Mouse (Mus musculus) limb, embryonic 10.5 days (tissue): ENCODE results near the gene Adipor2. TPM values are rescaled to one million over a fixed set of nuclear protein-coding genes. Genes with fewer than 3 reads are reported as not detected.
"Not testable (repeated sequence)": the region's sequence is repeated elsewhere in the genome, so short reads cannot be mapped to it uniquely, and the experiment has no call there.

Experiments used
- DNase-seq: peaks from one replicate; pipeline ENCODE4 v3.0.0-alpha.2; 2017; ENCODE audit warnings: low spot score
- H3K27ac ChIP-seq: fragments of 300-500 bp; sonication (generic); 2 replicates; pipeline ENCODE4 v1.5.1; 2016; ENCODE audit warnings: mild to moderate bottlenecking
- H3K27me3 ChIP-seq: fragments of 300-500 bp; sonication (generic); 2 replicates; pipeline ENCODE4 v1.6.1; 2016; ENCODE audit warnings: low read depth, mild to moderate bottlenecking; ENCODE audit not compliant: poor library complexity, severe bottlenecking
- H3K36me3 ChIP-seq: fragments of 300-500 bp; sonication (generic); 2 replicates; pipeline ENCODE4 v1.6.1; 2016; ENCODE audit warnings: mild to moderate bottlenecking, moderate library complexity
- H3K4me1 ChIP-seq: fragments of 300-500 bp; sonication (generic); 2 replicates; pipeline ENCODE4 v1.6.1; 2016
- H3K4me3 ChIP-seq: fragments of 300-500 bp; sonication (generic); 2 replicates; pipeline ENCODE4 v1.5.1; 2016; ENCODE audit warnings: mild to moderate bottlenecking, moderate library complexity
- H3K9me3 ChIP-seq: fragments of 300-500 bp; sonication (generic); replicated peaks from 2 replicates; pipeline ENCODE4 v1.6.1; 2016; ENCODE audit warnings: mild to moderate bottlenecking
- WGBS: fragments of 180-500 bp; shearing (Covaris S2); methylation state at CpG from one replicate; pipeline ENCODE4 v1.1.7; 2016; 5-methylcytosine and 5-hydroxymethylcytosine counted together
- polyA plus RNA-seq: library from polyadenylated mRNA; unstranded; fragments of >200 nt; fragmentation: Nextera tagmentation; extraction: Ambion mirVana; gene quantifications from 2 replicates; pipeline ENCODE4 v1.2.1, GENCODE M21; 2016

Adipor2 gene
- polyA plus RNA-seq, 1 experiment from 2014 or later = 29.4 TPM

DNA sequence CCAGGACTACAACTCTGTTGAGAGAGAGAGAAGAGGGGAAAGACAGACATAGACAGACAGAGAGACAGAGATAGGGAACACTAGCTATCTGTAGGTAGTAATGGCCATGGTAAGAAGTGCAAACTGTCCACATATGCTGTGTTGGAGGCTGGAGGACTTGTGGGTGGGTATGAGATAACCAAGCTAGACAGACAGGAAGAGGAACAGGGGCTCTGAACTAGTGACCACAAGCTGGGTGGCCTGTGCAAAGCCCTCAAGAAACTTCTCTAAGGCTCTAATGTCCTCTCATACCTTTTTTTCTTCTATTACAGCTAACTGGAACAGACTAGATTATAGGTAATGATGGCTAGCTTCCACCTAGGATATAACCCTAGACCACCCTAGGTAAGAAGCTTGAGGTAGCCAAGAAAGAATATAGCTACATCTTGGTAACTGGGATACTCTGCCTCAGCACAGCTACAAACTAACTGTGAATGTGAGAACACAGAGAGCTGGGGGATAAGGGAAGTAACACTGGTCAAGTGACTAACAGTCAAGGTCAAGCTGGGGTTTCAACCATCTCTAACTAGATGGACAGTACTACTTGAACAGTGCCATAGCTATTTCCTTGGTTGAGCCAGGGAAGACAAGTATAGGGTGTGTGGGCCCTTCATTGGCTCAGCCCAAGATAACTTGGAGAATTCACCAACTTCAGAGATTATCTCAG is 44.4 kb downstream of the Adipor2 start:
- no peaks in the 10 kb centered on the region for H3K27me3 ChIP-seq

DNA sequence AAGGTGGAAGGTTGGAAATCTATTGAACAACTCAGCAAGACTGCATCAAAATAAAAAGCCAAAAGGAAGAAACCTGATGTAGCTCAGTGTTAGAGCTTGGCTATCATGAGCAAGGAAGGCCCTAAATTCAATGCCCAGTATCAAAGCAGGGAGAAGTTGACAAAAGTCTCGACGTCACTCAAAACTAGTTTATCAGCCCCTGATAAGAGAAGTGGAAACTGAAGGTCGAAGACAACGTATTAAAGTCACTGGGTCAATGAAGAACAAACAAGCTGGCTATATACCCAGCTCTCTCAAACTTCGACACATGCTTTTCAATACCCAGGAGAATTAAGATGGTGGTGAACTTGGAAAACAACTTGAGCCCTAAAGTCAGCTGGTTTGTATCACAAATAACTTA is 45.3 kb downstream of the Adipor2 start:
- no peaks in the 10 kb centered on the region for H3K27me3 ChIP-seq
- WGBS = 89% methylated on average over 5 of the region's 5 CpGs
- no peaks in the 10 kb centered on the region for H3K9me3 ChIP-seq
- H3K36me3 ChIP-seq = peaks cover 25% of the 10 kb centered on the region
- no peaks in the 10 kb centered on the region for H3K4me1 ChIP-seq
- DNase-seq = no peak
- H3K4me3 ChIP-seq = no peak overlapping the region
- no peak overlapping the region for H3K27ac ChIP-seq

More for the DNA sequence above, 44.4 kb downstream of the Adipor2 start:
- no peaks in the 10 kb centered on the region for H3K9me3 ChIP-seq
- H3K4me1 ChIP-seq = peaks cover 4% of the 10 kb centered on the region; the same call in 1 of the 2 replicates
- no peak overlapping the region for H3K27ac ChIP-seq
- peaks cover 18% of the 10 kb centered on the region for H3K36me3 ChIP-seq
- DNase-seq = no peak
- H3K4me3 ChIP-seq = no peak overlapping the region

DNA sequence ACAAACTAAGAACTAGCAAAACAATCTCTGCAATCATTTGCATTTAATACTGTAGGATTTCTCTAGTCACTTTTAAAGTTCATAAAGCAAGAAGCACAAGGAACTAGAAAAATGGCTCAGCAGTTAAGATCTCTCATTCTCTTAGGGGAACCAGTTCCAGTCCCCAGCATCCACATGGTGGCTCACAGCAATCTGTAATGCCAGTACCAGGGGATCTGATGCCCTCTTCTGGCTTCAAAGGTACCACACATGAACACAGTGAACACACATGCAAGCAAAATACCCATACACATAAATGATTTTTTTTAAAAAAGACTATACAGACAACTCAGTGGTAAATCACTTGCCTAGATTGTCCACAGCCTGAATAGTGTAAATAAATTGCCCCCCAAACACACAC is 45.9 kb downstream of the Adipor2 start:
- Histone ChIP-seq H3K27ac (no peak overlapping the region), H3K9me3 (no peaks in the 10 kb centered on the region), H3K4me3 (no peak overlapping the region), H3K36me3 (peaks cover 29% of the 10 kb centered on the region), H3K4me1 (no peaks in the 10 kb centered on the region), H3K27me3 (no peaks in the 10 kb centered on the region)
- no peak for DNase-seq

DNA sequence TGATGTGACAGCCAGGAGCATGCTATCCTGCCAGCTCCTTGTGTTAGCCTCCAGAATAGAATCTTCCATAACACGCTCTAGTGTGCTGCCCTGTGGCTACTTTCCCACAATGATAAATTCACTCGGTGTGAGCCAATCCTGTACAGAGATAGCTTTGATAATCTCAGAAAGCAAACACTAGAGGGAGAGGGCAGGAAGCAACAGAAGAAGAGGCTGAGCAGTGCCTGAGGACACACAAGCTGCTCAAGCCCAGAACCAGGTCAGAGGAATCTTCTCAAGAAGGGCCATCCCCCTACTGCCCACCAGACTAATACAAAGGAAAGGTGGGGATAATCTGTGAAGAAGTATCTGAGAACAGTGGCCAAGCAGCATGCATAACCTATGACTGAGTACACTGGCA is 50.1 kb downstream of the Adipor2 start:
- H3K4me3 ChIP-seq = no peak overlapping the region
- H3K27me3 ChIP-seq = no peaks in the 10 kb centered on the region
- no peaks in the 10 kb centered on the region for H3K4me1 ChIP-seq
- DNase-seq = no peak
- 94% methylated on average over 2 of the region's 2 CpGs for WGBS
- H3K36me3 ChIP-seq = peaks cover 69% of the 10 kb centered on the region
- no peaks in the 10 kb centered on the region for H3K9me3 ChIP-seq
- H3K27ac ChIP-seq = no peak overlapping the region

DNA sequence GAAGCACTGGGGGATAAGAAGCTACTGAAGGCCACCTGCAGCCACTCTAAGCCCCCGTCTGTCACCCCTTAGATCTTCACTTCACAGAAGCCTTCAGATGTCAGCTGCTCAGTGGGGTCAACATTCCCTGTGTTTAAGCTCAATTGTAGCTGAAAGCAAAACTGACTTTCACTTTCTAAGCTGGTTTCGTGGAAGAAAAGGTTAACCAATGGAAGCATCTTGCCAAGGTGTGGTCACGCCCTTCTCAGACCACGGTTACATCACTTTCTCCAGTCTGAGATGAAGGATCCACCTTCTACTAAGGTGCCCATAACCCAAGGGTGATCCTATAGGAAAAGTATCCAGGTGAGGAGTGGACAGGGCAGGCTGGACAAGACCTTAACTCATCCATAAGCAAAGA is 50.7 kb downstream of the Adipor2 start:
- not testable (repeated sequence) for H3K27me3 ChIP-seq, H3K27ac ChIP-seq, H3K9me3 ChIP-seq, H3K4me1 ChIP-seq, DNase-seq, H3K4me3 ChIP-seq
- H3K36me3 ChIP-seq = peaks cover 72% of the 10 kb centered on the region
- WGBS = 79% methylated on average over 4 of the region's 4 CpGs

DNA sequence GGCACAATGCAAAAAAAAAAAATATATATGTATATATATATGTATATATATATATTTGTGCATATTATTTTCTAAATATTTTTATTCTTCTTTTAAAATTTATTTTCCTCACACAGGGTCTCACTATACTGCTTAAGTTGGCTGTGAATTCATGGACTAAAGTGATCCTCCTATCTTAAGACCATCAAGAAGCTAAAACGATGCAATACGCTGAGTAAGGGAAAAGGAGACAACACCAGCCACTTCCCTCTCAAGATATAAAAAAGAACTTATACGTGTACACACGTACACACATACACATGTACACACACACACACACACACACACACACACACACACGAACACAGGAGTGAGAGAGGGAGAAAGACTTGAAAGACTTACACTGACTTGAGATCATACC is 53.9 kb downstream of the Adipor2 start:
- Histone ChIP-seq H3K4me3 (no peak overlapping the region), H3K27me3 (no peaks in the 10 kb centered on the region), H3K27ac (no peak overlapping the region), H3K36me3 (peaks cover 90% of the 10 kb centered on the region), H3K9me3 (no peaks in the 10 kb centered on the region), H3K4me1 (no peaks in the 10 kb centered on the region)
- DNase-seq = no peak
- WGBS = 95% methylated on average over 5 of the region's 5 CpGs

DNA sequence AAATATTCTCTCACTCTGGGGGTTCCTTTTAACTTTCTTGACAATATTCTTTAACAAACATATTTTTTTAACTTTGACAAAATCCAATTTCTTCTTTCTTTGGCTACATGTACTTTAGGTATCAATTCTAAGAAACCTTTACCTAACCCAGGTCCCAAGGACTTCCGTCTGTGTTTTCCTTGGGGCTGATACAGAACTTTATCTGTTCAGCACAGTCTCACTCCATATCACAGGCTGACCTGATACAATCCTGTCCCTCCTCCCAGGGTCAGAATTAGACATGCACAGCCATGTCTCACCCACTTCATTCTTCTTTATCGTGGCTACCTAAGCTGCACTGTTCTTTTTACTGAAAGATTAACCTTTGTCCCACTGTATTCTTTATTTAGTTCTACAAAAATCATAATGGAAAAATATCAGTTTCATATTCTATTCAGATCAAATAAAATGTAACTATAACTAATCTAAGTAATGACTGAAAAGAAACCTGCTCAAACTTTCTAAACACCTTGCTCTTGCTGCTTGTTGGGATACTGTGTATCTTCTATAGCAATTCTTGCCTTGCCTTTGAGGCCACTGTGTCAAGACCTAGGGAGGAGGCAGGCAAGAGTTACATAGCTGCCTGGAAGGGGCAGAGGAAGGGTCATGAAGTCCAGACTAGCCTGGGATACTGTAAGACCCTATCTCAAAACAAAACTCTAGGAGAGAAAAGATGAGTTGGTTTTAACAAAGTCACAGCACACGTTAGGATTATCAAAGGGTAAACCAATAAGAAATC is 56.4 kb downstream of the Adipor2 start:
- no peak for DNase-seq
- no peaks in the 10 kb centered on the region for H3K4me1 ChIP-seq
- H3K27me3 ChIP-seq = no peaks in the 10 kb centered on the region
- 94% methylated on average over 3 of the region's 3 CpGs for WGBS
- H3K36me3 ChIP-seq = peaks cover 95% of the 10 kb centered on the region
- H3K4me3 ChIP-seq = no peak overlapping the region
- H3K9me3 ChIP-seq = no peaks in the 10 kb centered on the region
- no peak overlapping the region for H3K27ac ChIP-seq

DNA sequence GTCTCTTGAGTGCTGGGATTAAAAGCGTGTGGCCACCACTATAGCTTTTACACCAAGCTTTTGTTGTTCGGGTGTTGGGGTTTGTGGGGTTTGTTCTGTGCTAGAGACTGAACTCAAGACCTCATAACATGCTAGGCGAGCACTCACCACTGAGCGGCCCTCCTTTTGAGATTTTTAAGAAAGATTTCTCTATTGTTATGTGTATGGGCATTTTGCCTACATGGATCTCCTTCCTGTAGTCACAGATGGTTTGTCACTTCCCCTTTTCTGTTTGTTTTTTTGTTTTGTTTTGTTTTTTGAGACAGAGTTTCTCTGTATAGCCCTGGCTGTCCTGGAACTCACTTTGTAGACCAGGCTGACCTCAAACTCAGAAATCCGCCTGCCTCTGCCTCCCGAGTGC is 57.3 kb downstream of the Adipor2 start:
- H3K27ac ChIP-seq, DNase-seq, H3K4me3 ChIP-seq, H3K4me1 ChIP-seq, H3K9me3 ChIP-seq, H3K27me3 ChIP-seq: not testable (repeated sequence)
- WGBS = 92% methylated on average over 6 of the region's 6 CpGs
- peaks cover 95% of the 10 kb centered on the region for H3K36me3 ChIP-seq

DNA sequence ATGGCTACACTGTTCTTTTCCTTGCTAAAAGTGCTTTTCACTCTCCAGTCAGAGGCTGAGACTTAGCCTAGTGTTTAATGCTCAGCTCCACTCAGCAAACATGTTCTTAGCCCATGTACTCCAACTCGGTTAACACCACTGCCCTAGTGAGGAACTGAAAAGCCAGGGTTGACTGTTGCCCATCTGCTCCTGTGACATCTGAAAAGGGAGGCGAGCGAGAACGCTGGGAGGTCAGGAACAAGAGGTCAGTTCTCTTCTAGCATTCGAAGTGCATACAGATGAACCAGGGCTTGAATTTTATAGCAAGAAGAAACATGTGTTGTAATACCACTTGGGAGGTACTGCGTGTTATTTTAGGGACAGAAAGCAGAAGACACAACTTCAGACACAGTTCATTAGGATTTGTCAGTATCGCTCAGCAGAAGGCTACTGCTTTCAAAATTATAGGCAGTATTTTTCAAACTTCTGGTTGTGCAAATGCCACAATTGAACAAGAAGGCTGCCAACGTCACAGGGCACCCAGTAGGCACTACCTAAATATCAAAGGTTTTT is 59.4 kb downstream of the Adipor2 start:
- Histone ChIP-seq H3K27ac (no peak overlapping the region), H3K9me3 (no peaks in the 10 kb centered on the region), H3K4me1 (no peaks in the 10 kb centered on the region), H3K4me3 (no peak overlapping the region), H3K27me3 (no peaks in the 10 kb centered on the region), H3K36me3 (peaks cover 98% of the 10 kb centered on the region)
- 91% methylated on average over 8 of the region's 8 CpGs for WGBS
- no peak for DNase-seq

DNA sequence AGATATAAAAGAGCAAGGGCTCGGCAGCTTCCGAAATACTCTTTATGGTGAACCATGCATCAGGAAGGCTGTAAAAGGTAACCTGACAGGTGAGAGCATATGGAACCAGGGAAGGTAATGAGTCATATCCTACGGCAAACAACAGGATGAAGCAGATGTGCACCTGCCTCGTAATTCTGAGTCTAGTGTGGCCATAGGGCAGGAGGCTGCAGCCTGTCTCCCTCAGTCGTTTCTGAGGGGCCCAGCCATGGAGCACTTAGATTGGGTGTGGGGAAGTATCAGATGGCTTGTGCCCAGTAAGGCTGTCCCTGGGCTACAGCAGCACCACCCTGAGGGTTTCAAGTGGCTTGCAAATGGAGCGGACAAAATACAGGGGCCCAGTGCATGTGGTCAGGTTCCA is 65.0 kb downstream of the Adipor2 start:
- DNase-seq = peak; percentile 20
- peaks cover 48% of the 10 kb centered on the region for H3K36me3 ChIP-seq
- 92% methylated on average over 6 of the region's 6 CpGs for WGBS
- no peaks in the 10 kb centered on the region for H3K9me3 ChIP-seq
- no peaks in the 10 kb centered on the region for H3K27me3 ChIP-seq
- no peak overlapping the region for H3K4me3 ChIP-seq
- H3K27ac ChIP-seq = no peak overlapping the region
- H3K4me1 ChIP-seq = no peaks in the 10 kb centered on the region

DNA sequence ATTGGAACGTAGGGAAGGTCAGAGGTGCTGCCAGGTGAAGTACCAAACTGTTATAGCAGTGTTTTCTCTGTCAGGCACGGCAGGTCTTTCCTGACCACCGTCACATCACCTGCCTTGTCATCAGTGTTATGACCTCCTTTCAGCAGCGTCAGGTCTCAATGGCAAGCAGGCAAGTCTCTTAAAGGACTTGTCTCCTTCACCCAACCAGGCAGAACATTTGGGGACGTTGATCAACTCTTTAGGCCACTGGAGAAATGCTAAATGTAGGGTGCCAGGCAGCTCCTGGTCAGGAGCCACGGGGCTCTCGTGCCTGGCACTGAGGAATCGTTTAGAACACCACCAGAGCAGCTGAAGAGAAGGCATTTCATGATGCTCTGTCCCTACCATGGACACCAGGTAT is 65.8 kb downstream of the Adipor2 start:
- Histone ChIP-seq H3K4me1 (no peaks in the 10 kb centered on the region), H3K27me3 (no peaks in the 10 kb centered on the region), H3K36me3 (peaks cover 40% of the 10 kb centered on the region), H3K27ac (no peak overlapping the region), H3K4me3 (no peak overlapping the region), H3K9me3 (no peaks in the 10 kb centered on the region)
- DNase-seq = peak; percentile 25
- 84% methylated on average over 8 of the region's 8 CpGs for WGBS

DNA sequence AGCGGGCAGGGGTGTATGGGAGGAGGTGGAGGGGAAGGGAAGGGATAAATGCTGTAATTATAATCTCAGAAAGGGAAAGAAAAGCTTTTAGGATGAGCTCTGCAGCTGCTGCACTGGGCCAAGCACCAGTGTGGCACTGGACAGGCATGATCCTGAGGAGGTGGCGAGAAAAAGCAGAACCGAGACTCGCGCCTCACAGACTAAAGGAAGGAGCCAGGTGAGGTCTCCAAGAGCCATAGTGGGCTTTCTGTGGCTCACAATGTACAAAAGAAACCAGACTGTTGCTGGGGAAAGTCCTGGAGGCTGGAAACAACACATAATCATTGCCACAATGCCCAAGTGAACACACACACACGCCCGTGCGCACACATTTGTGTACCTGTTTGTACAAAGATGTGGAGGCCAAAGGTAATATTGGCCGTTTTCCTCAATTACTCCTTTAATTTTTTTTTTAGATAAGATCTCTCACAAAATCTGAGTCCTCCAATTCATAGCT is 66.8 kb downstream of the Adipor2 start:
- Histone ChIP-seq H3K27me3 (no peaks in the 10 kb centered on the region), H3K4me1 (peaks cover 6% of the 10 kb centered on the region; the same call in 1 of the 2 replicates), H3K36me3 (peaks cover 31% of the 10 kb centered on the region), H3K27ac (no peak overlapping the region), H3K4me3 (no peak overlapping the region), H3K9me3 (no peaks in the 10 kb centered on the region)
- peak; percentile 26 for DNase-seq
- 90% methylated on average over 9 of the region's 9 CpGs for WGBS

DNA sequence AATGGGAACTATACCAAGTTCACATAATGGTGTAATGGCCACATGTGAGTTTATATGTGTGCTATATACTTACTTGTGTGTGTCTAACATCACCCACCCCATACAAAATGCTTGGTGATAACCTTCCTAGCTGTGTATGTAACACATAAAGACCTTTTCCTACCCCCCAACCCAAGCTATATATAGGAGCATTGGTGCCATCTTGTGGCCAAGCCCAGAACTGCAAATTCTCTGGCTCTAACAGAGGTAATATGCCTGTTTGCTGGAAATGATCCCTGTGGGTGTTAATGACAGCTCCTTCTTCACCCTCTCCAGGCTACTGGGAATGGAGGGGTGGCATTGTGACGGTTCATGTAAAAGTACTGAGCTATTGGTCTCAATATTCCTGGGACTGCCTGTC is 69.3 kb downstream of the Adipor2 start:
- Histone ChIP-seq H3K9me3 (no peaks in the 10 kb centered on the region), H3K27ac (no peak overlapping the region), H3K27me3 (no peaks in the 10 kb centered on the region), H3K36me3 (peaks cover 6% of the 10 kb centered on the region), H3K4me1 (peaks cover 6% of the 10 kb centered on the region; the same call in 1 of the 2 replicates), H3K4me3 (no peak overlapping the region)
- DNase-seq = peak; percentile 88
- WGBS = 4% methylated on average over 1 of the region's 1 CpGs
